Mouse (Mus musculus): ENCODE measurements around the gene Coq4.

The Coq4 gene

GRCm38 (mm10) chr2:29792772-29793487 lies 5.6 kb downstream of the Coq4 start:
- no peak for DNase-seq (ENCODE audit: low spot score in 2 of 2)

- peak; percentile 88 to 90 for DNase-seq (ENCODE audit: low spot score in 2 of 2)
Observed at GRCm38 (mm10) chr2:29802075-29802826, 15.0 kb downstream of the Coq4 start, which contains the start of gene Slc27a4. Gene Slc27a4, plus strand, starts transcription at chr2:29802634.

GRCm38 (mm10) chr2:29802827-29803201 lies 15.5 kb downstream of the Coq4 start:
- no peak for DNase-seq (ENCODE audit: low spot score in 2 of 2)

- peak in 1 of 2 experiments; percentile 18 for DNase-seq (ENCODE audit: low spot score in 2 of 2)
Observed at GRCm38 (mm10) chr2:29803400-29803831, 16.1 kb downstream of the Coq4 start.

GRCm38 (mm10) chr2:29815678-29816371 lies 28.5 kb downstream of the Coq4 start:
- DNase-seq (ENCODE audit: low spot score in 2 of 2), result no peak

- peak; percentile 62 to 74 for DNase-seq (ENCODE audit: low spot score in 2 of 2)
Observed at GRCm38 (mm10) chr2:29817426-29818232, 30.3 kb downstream of the Coq4 start.

- DNase-seq (ENCODE audit: low spot score in 2 of 2), result no peak
Observed at GRCm38 (mm10) chr2:29819363-29819762, 32.1 kb downstream of the Coq4 start.

GRCm38 (mm10) chr2:29820025-29820817 lies 32.9 kb downstream of the Coq4 start, which contains the start of gene Urm1:
Gene Urm1, plus strand, starts transcription at chr2:29820075.
- peak; percentile 22 to 23 for DNase-seq (ENCODE audit: low spot score in 2 of 2)

GRCm38 (mm10) chr2:29826318-29826925 lies 39.1 kb downstream of the Coq4 start:
- no peak for DNase-seq (ENCODE audit: low spot score in 2 of 2)

- DNase-seq (ENCODE audit: low spot score in 2 of 2), result peak; percentile 95 to 97
Observed at GRCm38 (mm10) chr2:29826926-29827708, 39.8 kb downstream of the Coq4 start.

GRCm38 (mm10) chr2:29827709-29828024 lies 40.4 kb downstream of the Coq4 start:
- no peak for DNase-seq (ENCODE audit: low spot score in 2 of 2)

- no peak for DNase-seq (ENCODE audit: low spot score in 2 of 2)
Observed at GRCm38 (mm10) chr2:29831106-29831505, 43.8 kb downstream of the Coq4 start.

- no peak for DNase-seq (ENCODE audit: low spot score in 2 of 2)
Observed at GRCm38 (mm10) chr2:29833796-29834195, 46.5 kb downstream of the Coq4 start.

GRCm38 (mm10) chr2:29835391-29835899 lies 48.2 kb downstream of the Coq4 start:
- no peak for DNase-seq (ENCODE audit: low spot score in 2 of 2)

- no peak for DNase-seq (ENCODE audit: low spot score in 2 of 2)
Observed at GRCm38 (mm10) chr2:29839460-29839859, 52.2 kb downstream of the Coq4 start.

- no peak for DNase-seq (ENCODE audit: low spot score in 2 of 2)
Observed at GRCm38 (mm10) chr2:29843231-29844105, 56.2 kb downstream of the Coq4 start.

GRCm38 (mm10) chr2:29844115-29844514 lies 56.8 kb downstream of the Coq4 start:
- DNase-seq (ENCODE audit: low spot score in 2 of 2), result no peak

GRCm38 (mm10) chr2:29844661-29845060 lies 57.4 kb downstream of the Coq4 start:
- no peak for DNase-seq (ENCODE audit: low spot score in 2 of 2)
